Mouse (Mus musculus) liver, embryonic 11.5 days (tissue): ENCODE data around the gene Slc44a3. TPM values are rescaled to one million over a fixed set of nuclear protein-coding genes. Genes with fewer than 3 reads are reported as not detected.

Experiments used
- ATAC-seq: fragments of 200-750 bp; cut with Nextera tagmentation; replicated peaks from 2 replicates; pipeline ENCODE4 v1.8.0; 2017; ENCODE audit warnings: moderate number of reproducible peaks, mild to moderate bottlenecking, moderate TSS enrichment, moderate library complexity; ENCODE audit not compliant: low FRiP score
- DNase-seq: peaks from one replicate; pipeline ENCODE4 v3.0.0-alpha.2; 2017; ENCODE audit warnings: low spot score
- H3K27ac ChIP-seq: fragments of 300-500 bp; sonication (generic); 2 replicates; pipeline ENCODE4 v1.5.1; 2014; ENCODE audit warnings: mild to moderate bottlenecking, low read depth, low read length, control low read depth
- H3K27me3 ChIP-seq: fragments of 300-500 bp; sonication (generic); replicated peaks from 2 replicates; pipeline ENCODE4 v1.6.1; 2014; ENCODE audit warnings: low read length, mixed read lengths; ENCODE audit not compliant: control insufficient read depth, insufficient read depth
- H3K36me3 ChIP-seq: fragments of 300-500 bp; sonication (generic); 2 replicates; pipeline ENCODE4 v1.6.1; 2014; ENCODE audit warnings: mild to moderate bottlenecking, low read length, moderate library complexity, mixed read lengths; ENCODE audit not compliant: control insufficient read depth, insufficient read depth
- H3K4me1 ChIP-seq: fragments of 300-500 bp; sonication (generic); replicated peaks from 2 replicates; pipeline ENCODE4 v1.6.1; 2014; ENCODE audit warnings: low read length, mixed read lengths; ENCODE audit not compliant: control insufficient read depth, insufficient read depth
- H3K4me2 ChIP-seq: fragments of 300-500 bp; sonication (generic); 2 replicates; pipeline ENCODE4 v1.6.1; 2014; ENCODE audit warnings: mild to moderate bottlenecking, control low read depth, moderate library complexity
- H3K4me3 ChIP-seq: fragments of 300-500 bp; sonication (generic); 2 replicates; pipeline ENCODE4 v1.5.1; 2014; ENCODE audit warnings: low read depth, low read length, control low read depth
- H3K9ac ChIP-seq: fragments of 300-500 bp; sonication (generic); 2 replicates; pipeline ENCODE4 v1.6.1; 2014; ENCODE audit warnings: low read depth, low read length, control low read depth
- H3K9me3 ChIP-seq: fragments of 300-500 bp; sonication (generic); 2 replicates; pipeline ENCODE4 v1.6.1; 2016; ENCODE audit warnings: low read length, inconsistent platforms, mixed read lengths; ENCODE audit not compliant: control insufficient read depth
- WGBS: fragments of 180-500 bp; shearing (Covaris S2); extraction: QIAGEN DNeasy Blood & Tissue Kit; methylation state at CpG from one replicate; pipeline ENCODE4 v1.1.7; 2014; 5-methylcytosine and 5-hydroxymethylcytosine counted together
- polyA plus RNA-seq: library from polyadenylated mRNA; unstranded; fragments of >200 nt; fragmentation: Nextera tagmentation; extraction: Ambion mirVana; gene quantifications from 2 replicates; pipeline ENCODE4 v1.2.1, GENCODE M21; 2014

Slc44a3 gene
- polyA plus RNA-seq = 1.7 and 2.0 TPM in 2 replicates

GRCm38 (mm10) chr3:121532176-121532575 lies at the start of gene Slc44a3:
Gene Slc44a3, minus strand, starts transcription at chr3:121532404.
- no peak within 1 kb of the TSS for H3K27ac ChIP-seq
- peak within 1 kb of the TSS; percentile 58 for H3K4me2 ChIP-seq
- peak within 1 kb of the TSS; percentile 1; the same call in 1 of the 2 replicates for H3K9ac ChIP-seq
- peak; percentile 49 for DNase-seq
- peak; percentile 60; the same call in 1 of the 2 replicates for ATAC-seq
- peak within 1 kb of the TSS; percentile 39 for H3K4me3 ChIP-seq
- H3K27me3 ChIP-seq = peaks cover 13% of the 10 kb centered on the region
- 3% methylated on average over 24 of the region's 24 CpGs for WGBS
- H3K36me3 ChIP-seq = no peaks in the 10 kb centered on the region
- H3K4me1 ChIP-seq = peaks cover 7% of the 10 kb centered on the region; the same call in 1 of the 2 replicates
- H3K9me3 ChIP-seq = no peaks in the 10 kb centered on the region

- no peak for ATAC-seq
- Histone ChIP-seq H3K27ac (no peak overlapping the region), H3K4me3 (no peak overlapping the region), H3K9me3 (no peaks in the 10 kb centered on the region), H3K27me3 (no peaks in the 10 kb centered on the region), H3K4me2 (no peak overlapping the region), H3K4me1 (peaks cover 9% of the 10 kb centered on the region; the same call in 1 of the 2 replicates), H3K36me3 (no peaks in the 10 kb centered on the region), H3K9ac (no peak overlapping the region)
- DNase-seq = no peak
- WGBS = 70% methylated on average over 6 of the region's 6 CpGs
Observed at GRCm38 (mm10) chr3:121579880-121580549, 47.8 kb upstream of the Slc44a3 start.

- H3K36me3 ChIP-seq = no peaks in the 10 kb centered on the region
- H3K4me2 ChIP-seq = no peak overlapping the region
- H3K9ac ChIP-seq = no peak overlapping the region
- H3K4me1 ChIP-seq = peaks cover 9% of the 10 kb centered on the region; the same call in 1 of the 2 replicates
- no peak for DNase-seq
- no peaks in the 10 kb centered on the region for H3K9me3 ChIP-seq
- H3K27ac ChIP-seq = no peak overlapping the region
- no peaks in the 10 kb centered on the region for H3K27me3 ChIP-seq
- H3K4me3 ChIP-seq = no peak overlapping the region
- WGBS = 29% methylated on average over 5 of the region's 5 CpGs
- 0 out of 2 replicates have a peak, but pooled peaks have one; percentile 10 for ATAC-seq
Observed at GRCm38 (mm10) chr3:121579402-121579801, 47.2 kb upstream of the Slc44a3 start.

- no peaks in the 10 kb centered on the region for H3K36me3 ChIP-seq
- no peak overlapping the region for H3K4me3 ChIP-seq
- H3K4me2 ChIP-seq = no peak overlapping the region
- H3K4me1 ChIP-seq = peaks cover 9% of the 10 kb centered on the region; the same call in 1 of the 2 replicates
- no peak overlapping the region for H3K9ac ChIP-seq
- no peak overlapping the region for H3K27ac ChIP-seq
- no peaks in the 10 kb centered on the region for H3K27me3 ChIP-seq
- H3K9me3 ChIP-seq = no peaks in the 10 kb centered on the region
- no peak for ATAC-seq
- 71% methylated on average over 3 of the region's 5 CpGs for WGBS
- no peak for DNase-seq
Observed at GRCm38 (mm10) chr3:121578706-121579105, 46.5 kb upstream of the Slc44a3 start.

GRCm38 (mm10) chr3:121577641-121578040 lies 45.4 kb upstream of the Slc44a3 start:
- H3K27me3 ChIP-seq = no peaks in the 10 kb centered on the region
- DNase-seq (no peak), ATAC-seq (0 out of 2 replicates have a peak, but pooled peaks have one; percentile 18)
- no peaks in the 10 kb centered on the region for H3K9me3 ChIP-seq
- WGBS = 81% methylated on average over 5 of the region's 5 CpGs
- H3K4me2 ChIP-seq = no peak overlapping the region
- H3K27ac ChIP-seq = no peak overlapping the region; the same call in 1 of the 2 replicates
- peaks cover 9% of the 10 kb centered on the region; the same call in 1 of the 2 replicates for H3K4me1 ChIP-seq
- H3K4me3 ChIP-seq = no peak overlapping the region
- no peak overlapping the region for H3K9ac ChIP-seq
- H3K36me3 ChIP-seq = no peaks in the 10 kb centered on the region

- Histone ChIP-seq H3K9ac (no peak overlapping the region), H3K27me3 (no peaks in the 10 kb centered on the region), H3K4me2 (no peak overlapping the region), H3K4me1 (peaks cover 9% of the 10 kb centered on the region; the same call in 1 of the 2 replicates), H3K4me3 (no peak overlapping the region), H3K27ac (peak overlapping the region; percentile 62; the same call in 1 of the 2 replicates), H3K36me3 (no peaks in the 10 kb centered on the region), H3K9me3 (no peaks in the 10 kb centered on the region)
- peak; percentile 36; the same call in 1 of the 2 replicates for ATAC-seq
- DNase-seq = peak; percentile 54
- WGBS = 43% methylated on average over 10 of the region's 10 CpGs
Observed at GRCm38 (mm10) chr3:121577032-121577591, 44.9 kb upstream of the Slc44a3 start.

GRCm38 (mm10) chr3:121576367-121576766 lies 44.2 kb upstream of the Slc44a3 start:
- DNase-seq (no peak), ATAC-seq (no peak)
- Histone ChIP-seq H3K4me1 (peaks cover 9% of the 10 kb centered on the region; the same call in 1 of the 2 replicates), H3K36me3 (no peaks in the 10 kb centered on the region), H3K27me3 (no peaks in the 10 kb centered on the region), H3K4me2 (no peak overlapping the region), H3K9me3 (no peaks in the 10 kb centered on the region), H3K4me3 (no peak overlapping the region), H3K9ac (no peak overlapping the region), H3K27ac (no peak overlapping the region)
- 75% methylated on average over 6 of the region's 6 CpGs for WGBS

- Histone ChIP-seq H3K9me3 (no peaks in the 10 kb centered on the region), H3K27ac (no peak overlapping the region), H3K4me3 (no peak overlapping the region), H3K36me3 (no peaks in the 10 kb centered on the region), H3K27me3 (no peaks in the 10 kb centered on the region), H3K9ac (no peak overlapping the region), H3K4me1 (peaks cover 9% of the 10 kb centered on the region; the same call in 1 of the 2 replicates), H3K4me2 (no peak overlapping the region)
- ATAC-seq = no peak
- WGBS = 83% methylated on average over 4 of the region's 4 CpGs
- DNase-seq = no peak
Observed at GRCm38 (mm10) chr3:121574386-121574785, 42.2 kb upstream of the Slc44a3 start.
